Mouse (Mus musculus) myocyte (in vitro differentiated cells): Measurements from ENCODE around the gene Bicc1.

Experiments used
- MAX ChIP-seq: IDR thresholded peaks from one replicate; pipeline ENCODE4 v1.6.1; 2011; ENCODE audit warnings: low read depth, mild to moderate bottlenecking, control low read depth
- MYOD1 ChIP-seq, 3 experiments: IDR thresholded peaks; one replicate each; pipeline ENCODE4 v1.6.1; 2011; ENCODE audit warnings: control low read depth in 2 of 3, low read depth in 2 of 3, mild to moderate bottlenecking in 2 of 3, moderate library complexity in 1 of 3; ENCODE audit not compliant: insufficient read length in 2 of 3, control insufficient read depth in 1 of 3
- MYOG ChIP-seq, 3 experiments: IDR thresholded peaks; one replicate each; pipeline ENCODE4 v1.6.1; 2011; ENCODE audit warnings: control low read depth in 2 of 3, low read depth in 2 of 3, mild to moderate bottlenecking in 2 of 3; ENCODE audit not compliant: insufficient read length in 2 of 3, control insufficient read depth in 1 of 3, insufficient read depth in 1 of 3
- POLR2A ChIP-seq: IDR thresholded peaks from one replicate; pipeline ENCODE4 v1.6.1; 2011; ENCODE audit warnings: low read depth, mild to moderate bottlenecking, control low read depth, moderate library complexity; ENCODE audit not compliant: insufficient read length
- POLR2AphosphoS2 ChIP-seq: IDR thresholded peaks from one replicate; pipeline ENCODE4 v1.6.1; 2011; ENCODE audit warnings: low read depth, control low read depth; ENCODE audit not compliant: insufficient read length
- SRF ChIP-seq: IDR thresholded peaks from one replicate; pipeline ENCODE4 v1.6.1; 2011; ENCODE audit warnings: low read depth; ENCODE audit not compliant: control insufficient read depth, insufficient read length
- TCF12 ChIP-seq: IDR thresholded peaks from one replicate; pipeline ENCODE4 v1.6.1; 2011; ENCODE audit warnings: mild to moderate bottlenecking, control low read depth; ENCODE audit not compliant: poor library complexity, insufficient read depth, severe bottlenecking
- USF1 ChIP-seq: IDR thresholded peaks from one replicate; pipeline ENCODE4 v1.6.1; 2011; ENCODE audit warnings: low read depth, mild to moderate bottlenecking, control low read depth, moderate library complexity

DNA sequence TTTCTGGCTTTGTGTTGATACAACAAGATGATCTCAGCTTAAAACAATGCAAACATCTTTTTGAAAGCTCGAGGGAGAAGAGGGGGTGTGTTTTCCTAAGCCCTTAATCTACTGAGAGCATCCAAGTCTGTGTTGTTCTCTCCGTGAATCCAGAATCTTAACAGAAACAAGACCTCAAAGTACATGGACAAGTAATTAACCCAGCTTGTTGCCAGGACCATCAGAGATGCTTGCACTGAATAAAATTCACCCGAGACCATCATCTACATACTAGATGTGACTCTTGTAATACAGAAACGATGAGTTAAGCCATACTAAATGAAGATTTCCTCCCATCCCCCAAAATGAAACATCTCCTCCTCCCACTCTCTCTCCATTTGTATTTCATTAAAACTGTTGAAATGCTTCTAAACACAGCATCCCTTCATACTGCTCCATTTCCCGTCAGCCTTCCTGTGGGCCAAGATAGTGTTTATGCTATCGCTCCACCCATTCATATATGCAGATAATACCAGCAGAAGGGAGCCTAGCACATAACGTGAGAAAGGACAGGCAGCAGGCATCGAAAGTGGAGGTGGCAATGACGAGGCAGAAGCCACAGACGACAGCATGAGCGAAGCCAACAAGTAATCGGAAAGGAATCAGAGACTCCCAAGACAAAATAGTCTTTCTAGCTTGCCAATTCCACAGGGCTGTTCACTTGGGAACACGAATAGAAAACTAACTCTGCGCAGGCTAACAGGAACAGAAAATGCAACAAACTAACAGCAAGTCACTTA lies 131.2 kb downstream of the Bicc1 start:
- TF ChIP-seq POLR2A (no peak), MYOD1 (IDR thresholded peaks at IDR 0.05; ENCODE audit: control insufficient read depth in 1 of 3, insufficient read length in 2 of 3, low read depth in 2 of 3) (no peak), TCF12 (no peak), MYOG (IDR thresholded peaks at IDR 0.05; ENCODE audit: control insufficient read depth in 1 of 3, insufficient read depth in 1 of 3, insufficient read length in 2 of 3, low read depth in 2 of 3) (no peak), MAX (no peak), USF1 (no peak), POLR2AphosphoS2 (no peak), SRF (no peak)
